8 mouse cellular contexts compared by ENCODE assay signal in the genomic region with DNA sequence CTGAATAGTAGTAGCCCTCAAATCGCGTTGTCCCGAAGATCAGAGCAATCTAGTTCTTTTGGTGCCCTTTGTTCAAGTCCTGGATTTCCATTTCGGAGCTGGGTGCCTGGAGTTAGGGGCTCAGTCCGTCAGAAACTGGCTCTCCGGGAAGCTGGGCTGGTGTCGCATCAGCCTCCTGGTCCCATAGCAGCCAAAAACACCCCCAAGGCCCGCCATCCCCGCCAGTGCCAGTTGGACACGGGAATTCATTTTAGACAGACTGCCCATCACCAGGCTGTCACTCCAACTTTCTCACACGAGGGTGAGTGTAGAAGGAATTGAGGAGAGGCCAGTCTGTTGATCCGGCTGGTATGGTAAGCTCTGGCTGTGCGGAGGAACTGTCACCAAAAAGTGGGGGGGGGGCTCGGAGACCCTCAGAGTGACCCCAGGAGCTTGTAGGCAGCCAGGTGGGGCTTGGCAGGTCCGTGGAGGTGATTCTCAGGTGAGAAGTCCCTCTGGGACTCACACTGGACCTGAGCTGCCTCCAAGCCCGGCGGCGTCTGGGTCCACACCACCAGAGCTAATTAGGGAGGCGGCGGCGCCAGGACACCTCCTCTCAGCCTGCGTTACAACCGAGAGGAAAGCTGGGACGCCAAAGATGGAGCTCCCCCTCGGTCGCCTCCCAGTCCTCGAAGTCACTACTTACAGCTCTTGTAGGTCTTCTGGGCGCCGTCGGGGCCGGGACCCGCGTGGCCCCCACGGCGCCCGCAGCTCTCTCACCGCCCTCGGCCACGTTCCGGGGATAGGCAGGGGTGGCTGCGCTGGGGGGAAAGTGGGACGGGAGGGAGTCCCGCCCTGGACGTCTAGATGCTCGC. TPM values are rescaled to one million over a fixed set of nuclear protein-coding genes. Genes with fewer than 3 reads are reported as not detected.
DNase-seq lines count a peak whose midpoint lies in the region; ATAC-seq lines count a peak whose summit lies in the region.

No protein-coding gene starts in this region.

- peaks cover 51% of the 10 kb centered on the region for H3K27me3 ChIP-seq in hindbrain, embryonic 14.5 days (ENCODE audit: control insufficient read depth, insufficient read depth, low read length)

- under 1% methylated on average over 45 of the region's 45 CpGs for WGBS in hindbrain, embryonic 14.5 days

- ATAC-seq in hindbrain, embryonic 14.5 days (ENCODE audit: low FRiP score): no peak

- H3K36me3 ChIP-seq in hindbrain, embryonic 14.5 days (replicated peaks; ENCODE audit: control insufficient read depth, insufficient read depth): no peaks in the 10 kb centered on the region

- DNase-seq in adrenal gland, postnatal 14 days: peak; percentile 31
- DNase-seq in adrenal gland, adult 18-20 months (ENCODE audit: low spot score in 2 of 2): no peak
- peak; percentile 51 for DNase-seq in embryo, embryonic 10 days (ENCODE audit: low spot score)
- DNase-seq in hindbrain, embryonic 14.5 days (ENCODE audit: low spot score): no peak
- peak; percentile 18 for DNase-seq in lung, postnatal 14 days
- DNase-seq in right cerebral cortex, postnatal 36 days (ENCODE audit: low spot score in 2 of 2): no peak
- DNase-seq in layer of hippocampus, adult 9-11 months: no peak
- DNase-seq in thymus, postnatal 10 days (ENCODE audit: low spot score in 2 of 2): no peak

- peaks cover 8% of the 10 kb centered on the region; the same call in 1 of the 2 replicates for H3K4me1 ChIP-seq in hindbrain, embryonic 14.5 days (replicated peaks; ENCODE audit: control insufficient read depth, insufficient read depth, low read length)

- peak overlapping the region; percentile 91 for H3K4me2 ChIP-seq in hindbrain, embryonic 14.5 days (replicated peaks)

- H3K9ac ChIP-seq in hindbrain, embryonic 14.5 days: peak overlapping the region; percentile 58; the same call in 1 of the 2 replicates

- no peak overlapping the region for H3K27ac ChIP-seq in hindbrain, embryonic 14.5 days

- peak overlapping the region; percentile 52 for H3K4me3 ChIP-seq in hindbrain, embryonic 14.5 days (replicated peaks; ENCODE audit: low read length)

- no peaks in the 10 kb centered on the region for H3K9me3 ChIP-seq in hindbrain, embryonic 14.5 days (ENCODE audit: control insufficient read depth, low read length)

RNA-seq across cellular contexts. Expression of a gene that starts 0.6 kb away (rescaled TPM):
- 3.9 and 4.3 TPM in 2 replicates for total RNA-seq in adrenal gland, postnatal 14 days (2021)
- 1 to 10 TPM in 1 of 2 experiments, under 1 TPM in 1; 0.42 to 1.2 TPM for total RNA-seq in adrenal gland, adult 18-20 months (2021)
- 7.5 and 7.7 TPM in 2 replicates for polyA plus RNA-seq in hindbrain, embryonic 14.5 days (2014; fragmentation: Nextera tagmentation; extraction: Ambion mirVana)

Comparison
In these comparisons a context has a peak if more than half of its experiments do, and no peak if none do; other contexts are left out.
1. DNase-seq: peak in adrenal gland, postnatal 14 days (single experiment), embryo, embryonic 10 days (single experiment) and lung, postnatal 14 days (single experiment); none in adrenal gland, adult 18-20 months (0 of 2), hindbrain, embryonic 14.5 days (single experiment), right cerebral cortex, postnatal 36 days (0 of 2), layer of hippocampus, adult 9-11 months (single experiment) and thymus, postnatal 10 days (0 of 2).